Mouse (Mus musculus) limb, embryonic 14.5 days (tissue): ENCODE results near the gene E2f8. TPM values are rescaled to one million over a fixed set of nuclear protein-coding genes. Genes with fewer than 3 reads are reported as not detected.

ENCODE experiments used
- ATAC-seq: fragments of 200-750 bp; cut with Nextera tagmentation; 2 replicates; pipeline ENCODE4 v1.8.0; 2017; ENCODE audit warnings: low read depth, moderate number of reproducible peaks, moderate TSS enrichment; ENCODE audit not compliant: low FRiP score
- DNase-seq: peaks from one replicate; pipeline ENCODE4 v3.0.0-alpha.2; 2015; ENCODE audit warnings: low spot score
- H3K27ac ChIP-seq: fragments of 300-500 bp; sonication (generic); replicated peaks from 2 replicates; pipeline ENCODE4 v1.5.1; 2014; ENCODE audit warnings: low read depth, mild to moderate bottlenecking, low read length, moderate library complexity, mixed read lengths
- H3K27me3 ChIP-seq: fragments of 300-500 bp; sonication (generic); 2 replicates; pipeline ENCODE4 v1.6.1; 2014; ENCODE audit warnings: low read length, mixed read lengths; ENCODE audit not compliant: control insufficient read depth, insufficient read depth
- H3K36me3 ChIP-seq: fragments of 300-500 bp; sonication (generic); 2 replicates; pipeline ENCODE4 v1.6.1; 2014; ENCODE audit warnings: mild to moderate bottlenecking, low read length, moderate library complexity, mixed read lengths; ENCODE audit not compliant: control insufficient read depth, insufficient read depth
- H3K4me1 ChIP-seq: fragments of 300-500 bp; sonication (generic); 2 replicates; pipeline ENCODE4 v1.6.1; 2014; ENCODE audit warnings: antibody characterized with exemption, low read length, mixed read lengths; ENCODE audit not compliant: control insufficient read depth, insufficient read depth
- H3K4me2 ChIP-seq: fragments of 300-500 bp; sonication (generic); replicated peaks from 2 replicates; pipeline ENCODE4 v1.6.1; 2014; ENCODE audit warnings: low read depth, mild to moderate bottlenecking, low read length, moderate library complexity; ENCODE audit not compliant: severe bottlenecking
- H3K4me3 ChIP-seq: fragments of 300-500 bp; sonication (generic); replicated peaks from 2 replicates; pipeline ENCODE4 v1.5.1; 2014; ENCODE audit warnings: low read length
- H3K9ac ChIP-seq: fragments of 300-500 bp; sonication (generic); 2 replicates; pipeline ENCODE4 v1.6.1; 2014; ENCODE audit warnings: mild to moderate bottlenecking, low read depth, low read length, moderate library complexity; ENCODE audit not compliant: severe bottlenecking
- H3K9me3 ChIP-seq: fragments of 300-500 bp; sonication (generic); 2 replicates; pipeline ENCODE4 v1.6.1; 2016; ENCODE audit warnings: low read length; ENCODE audit not compliant: control insufficient read depth
- POLR2A ChIP-seq: fragments of 200-500 bp; IDR thresholded peaks from 2 replicates; pipeline ENCODE4 v1.8.0; 2012; ENCODE audit warnings: inconsistent platforms, mild to moderate bottlenecking, moderate library complexity, borderline replicate concordance; ENCODE audit not compliant: insufficient read depth, insufficient read length; ENCODE audit errors: extremely low read depth
- WGBS: fragments of 180-500 bp; shearing (Covaris S2); extraction: QIAGEN DNeasy Blood & Tissue Kit; methylation state at CpG from one replicate; pipeline ENCODE4 v1.1.7; 2014; 5-methylcytosine and 5-hydroxymethylcytosine counted together
- polyA plus RNA-seq, 2 experiments: library from polyadenylated mRNA; depleted of rRNA in 1 of 2; stranded (reverse) in 1 of 2; unstranded in 1 of 2; fragments of >200 nt; fragmentation: Nextera tagmentation in 1 of 2; extraction: Ambion mirVana in 1 of 2; gene quantifications; 2 replicates each; pipeline versions ENCODE4 v1.2.1 to v1.2.3; 2012 to 2014

E2f8 gene
- polyA plus RNA-seq, 2 experiments: 16.7 to 23.4 TPM

DNA sequence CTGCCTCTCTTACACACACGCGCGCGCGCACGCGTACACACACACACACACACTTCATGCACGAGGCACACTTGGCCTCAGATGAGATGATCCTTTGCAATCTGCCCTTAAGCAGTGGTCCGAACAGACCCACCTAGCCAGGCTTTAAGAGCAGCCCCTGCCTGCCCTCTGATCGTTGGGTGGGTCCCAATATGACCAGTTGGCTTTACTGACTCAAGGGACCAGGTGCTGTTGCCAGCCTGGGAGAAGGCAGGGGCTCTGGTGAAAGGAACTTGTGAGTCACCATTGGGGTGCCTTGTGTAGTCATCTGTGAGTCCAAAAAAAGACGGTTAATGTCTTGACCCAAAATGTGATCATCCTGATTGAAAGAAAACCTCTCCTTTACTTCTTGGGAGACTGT, 37.0 kb upstream of the E2f8 start:
- no peak for ATAC-seq
- Histone ChIP-seq H3K4me1 (0 out of 2 replicates have a peak, but pooled peaks cover 3% of the 10 kb centered on the region), H3K9ac (no peak overlapping the region), H3K27me3 (no peaks in the 10 kb centered on the region), H3K4me3 (no peak overlapping the region), H3K27ac (no peak overlapping the region), H3K9me3 (no peaks in the 10 kb centered on the region), H3K4me2 (no peak overlapping the region), H3K36me3 (no peaks in the 10 kb centered on the region)
- 54% methylated on average over 11 of the region's 11 CpGs for WGBS
- TF ChIP-seq POLR2A: no peak
- DNase-seq: no peak

DNA sequence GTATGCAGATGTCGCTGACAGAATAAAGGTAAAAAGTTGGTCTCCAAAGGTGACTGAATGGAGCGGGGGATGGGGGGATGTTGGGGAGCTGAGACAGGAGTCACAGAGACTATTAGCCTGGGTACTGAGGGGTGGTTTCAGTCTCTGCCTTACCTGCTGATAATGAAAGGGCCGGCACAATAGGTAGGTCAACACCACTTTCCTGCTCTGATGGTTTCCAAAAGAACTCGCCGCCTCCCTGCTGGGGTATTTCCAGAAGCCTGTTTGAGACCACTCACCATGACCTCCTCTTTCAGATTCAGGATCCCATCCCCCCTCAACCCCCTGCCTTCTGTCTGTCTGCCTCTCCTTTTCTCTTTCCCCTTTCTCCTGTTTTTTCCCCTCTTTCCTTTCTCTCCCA, 36.6 kb upstream of the E2f8 start:
- Histone ChIP-seq H3K4me3 (no peak overlapping the region), H3K9ac (no peak overlapping the region), H3K36me3 (no peaks in the 10 kb centered on the region), H3K27me3 (no peaks in the 10 kb centered on the region), H3K4me1 (0 out of 2 replicates have a peak, but pooled peaks cover 3% of the 10 kb centered on the region), H3K4me2 (no peak overlapping the region), H3K9me3 (no peaks in the 10 kb centered on the region), H3K27ac (no peak overlapping the region)
- 37% methylated on average over 5 of the region's 5 CpGs for WGBS
- no peak for TF ChIP-seq POLR2A
- no peak for ATAC-seq
- no peak for DNase-seq

DNA sequence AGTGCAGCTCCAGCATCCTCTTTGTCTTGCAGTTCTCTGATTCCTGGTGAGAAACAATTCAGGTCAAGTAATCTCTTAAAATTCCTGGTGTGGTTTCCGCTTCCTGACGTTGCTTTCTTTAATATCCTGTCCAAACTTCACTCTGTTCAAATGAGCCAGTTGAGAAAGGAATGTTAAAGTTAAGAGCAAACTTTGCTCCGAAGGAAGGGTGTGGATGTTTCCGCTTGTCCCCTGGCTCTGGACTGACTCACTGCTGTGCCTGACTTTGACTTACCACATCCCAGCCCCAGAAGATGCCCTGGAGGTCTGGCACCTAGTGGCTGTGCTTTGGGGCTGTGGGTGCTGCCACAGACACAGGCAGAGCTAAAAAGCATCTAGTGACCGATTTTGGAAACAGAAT, 36.1 kb upstream of the E2f8 start:
- DNase-seq (no peak), ATAC-seq (no peak)
- Histone ChIP-seq H3K9ac (no peak overlapping the region), H3K9me3 (no peaks in the 10 kb centered on the region), H3K36me3 (no peaks in the 10 kb centered on the region), H3K4me3 (no peak overlapping the region), H3K27me3 (no peaks in the 10 kb centered on the region), H3K4me2 (no peak overlapping the region), H3K27ac (no peak overlapping the region), H3K4me1 (0 out of 2 replicates have a peak, but pooled peaks cover 3% of the 10 kb centered on the region)
- WGBS: 25% methylated on average over 5 of the region's 5 CpGs
- TF ChIP-seq POLR2A: no peak

DNA sequence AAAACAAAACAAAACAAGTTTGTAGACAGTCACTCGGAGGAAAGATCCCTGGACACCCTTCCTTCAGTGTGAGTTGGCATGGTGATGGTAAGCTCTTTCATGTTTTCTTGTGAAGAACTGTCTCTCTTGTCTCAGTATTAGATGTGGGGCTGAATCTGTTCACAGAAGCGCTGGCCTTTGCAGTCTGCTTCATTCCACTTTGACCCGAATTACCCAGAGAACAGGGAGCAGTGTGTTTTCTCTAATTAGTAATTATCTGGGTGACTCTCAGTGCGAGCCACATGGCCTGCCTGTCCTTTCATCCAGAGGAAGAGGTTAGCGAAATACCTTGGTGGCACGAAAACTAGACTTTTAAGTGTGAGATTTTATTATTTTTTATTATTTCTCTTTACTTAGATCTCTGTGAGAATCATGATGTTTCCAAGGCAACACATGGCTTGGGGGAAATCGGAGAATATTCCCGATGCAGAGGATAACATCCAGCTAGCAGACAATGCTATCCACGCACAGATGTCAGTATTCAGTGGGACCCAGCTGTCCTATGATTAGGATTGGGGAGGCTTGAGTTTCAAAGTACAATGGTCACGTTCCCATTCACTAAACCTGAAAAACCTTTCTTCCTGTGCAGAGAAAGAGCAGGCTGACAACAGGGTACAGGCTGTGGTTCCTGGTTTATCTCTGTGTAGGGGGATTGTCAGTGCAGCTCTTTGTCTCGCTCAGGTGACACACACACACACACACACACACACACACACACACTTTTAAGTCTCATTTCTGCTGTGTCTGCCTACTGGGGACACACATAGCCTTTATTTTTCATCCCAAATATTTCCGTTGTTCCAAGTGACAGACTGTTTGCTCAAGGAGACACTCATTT, 33.5 kb upstream of the E2f8 start:
- Histone ChIP-seq H3K4me2 (no peak overlapping the region), H3K36me3 (no peaks in the 10 kb centered on the region), H3K27me3 (no peaks in the 10 kb centered on the region), H3K9me3 (no peaks in the 10 kb centered on the region), H3K4me3 (no peak overlapping the region), H3K9ac (no peak overlapping the region), H3K27ac (no peak overlapping the region), H3K4me1 (0 out of 2 replicates have a peak, but pooled peaks cover 3% of the 10 kb centered on the region)
- no peak for ATAC-seq
- 58% methylated on average over 12 of the region's 12 CpGs for WGBS
- no peak for DNase-seq
- no peak for TF ChIP-seq POLR2A

DNA sequence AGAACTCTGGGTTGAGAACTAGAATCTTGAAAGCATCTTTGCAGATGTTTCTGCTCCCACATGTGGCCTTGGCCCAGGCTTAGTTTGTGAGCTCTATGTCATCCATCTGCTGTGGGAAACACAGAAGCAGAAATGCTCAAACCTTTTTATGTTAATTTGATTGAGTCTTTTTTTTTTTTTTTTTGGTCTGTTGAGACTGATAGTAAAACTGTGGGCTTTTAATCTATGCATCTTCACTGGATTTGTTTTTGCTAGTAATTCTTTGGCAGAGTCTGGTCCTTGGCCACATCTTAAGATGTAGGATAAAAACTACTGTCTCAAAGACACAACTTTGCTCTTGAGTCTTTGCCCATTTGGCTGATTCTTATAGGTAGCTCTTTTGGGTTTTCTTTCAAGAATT, 29.8 kb upstream of the E2f8 start:
- Histone ChIP-seq H3K4me3 (no peak overlapping the region), H3K4me2 (no peak overlapping the region), H3K9me3 (no peaks in the 10 kb centered on the region), H3K36me3 (no peaks in the 10 kb centered on the region), H3K27me3 (no peaks in the 10 kb centered on the region), H3K9ac (no peak overlapping the region), H3K4me1 (no peaks in the 10 kb centered on the region), H3K27ac (no peak overlapping the region)
- DNase-seq: no peak
- no peak for ATAC-seq
- TF ChIP-seq POLR2A: no peak
